Comparison of ENCODE assay signal across 8 mouse cellular contexts in genomic region chr2:92006983-92007921, GRCm38 (mm10). TPM values are rescaled to one million over a fixed set of nuclear protein-coding genes. Genes with fewer than 3 reads are reported as not detected.
DNase-seq lines count a peak whose midpoint lies in the region; ATAC-seq lines count a peak whose summit lies in the region.

No protein-coding gene starts in this region.

- peak overlapping the region; percentile 63 for H3K9ac ChIP-seq in forebrain, embryonic 16.5 days (replicated peaks; ENCODE audit: low read depth, low read length)
- H3K9ac ChIP-seq in limb, embryonic 13.5 days = peak overlapping the region; percentile 70
- peak overlapping the region; percentile 63 for H3K9ac ChIP-seq in midbrain, embryonic 16.5 days (ENCODE audit: low read depth, low read length)

- under 1% methylated on average over 28 of the region's 28 CpGs for WGBS in forebrain, embryonic 16.5 days
- 1% methylated on average over 28 of the region's 28 CpGs for WGBS in limb, embryonic 13.5 days
- WGBS in midbrain, embryonic 16.5 days = under 1% methylated on average over 28 of the region's 28 CpGs

- no peaks in the 10 kb centered on the region for H3K9me3 ChIP-seq in forebrain, embryonic 16.5 days (ENCODE audit: control insufficient read depth, low read length)
- no peaks in the 10 kb centered on the region for H3K9me3 ChIP-seq in limb, embryonic 13.5 days
- no peaks in the 10 kb centered on the region for H3K9me3 ChIP-seq in midbrain, embryonic 16.5 days (replicated peaks; ENCODE audit: control insufficient read depth, low read length, poor library complexity, severe bottlenecking)

- peak overlapping the region; percentile 96 for H3K4me2 ChIP-seq in forebrain, embryonic 16.5 days (ENCODE audit: low read length)
- H3K4me2 ChIP-seq in limb, embryonic 13.5 days (replicated peaks) = peak overlapping the region; percentile 86
- peak overlapping the region; percentile 92 for H3K4me2 ChIP-seq in midbrain, embryonic 16.5 days (ENCODE audit: low read length)

- H3K27me3 ChIP-seq in forebrain, embryonic 16.5 days (replicated peaks; ENCODE audit: control insufficient read depth, insufficient read depth, low read length) = no peaks in the 10 kb centered on the region; the same call in 1 of the 2 replicates
- peaks cover 11% of the 10 kb centered on the region; the same call in 1 of the 2 replicates for H3K27me3 ChIP-seq in limb, embryonic 13.5 days
- no peaks in the 10 kb centered on the region; the same call in 1 of the 2 replicates for H3K27me3 ChIP-seq in midbrain, embryonic 16.5 days (ENCODE audit: control insufficient read depth, insufficient read depth, low read depth, low read length)

- ATAC-seq in forebrain, embryonic 16.5 days = no peak
- peak; percentile 15 to 20; a peak in 2 of 4 replicates for ATAC-seq in hematopoietic stem cell, adult 5-6 weeks (replicated peaks in 1 of 2; ENCODE audit: insufficient read depth in 1 of 2, low FRiP score in 2 of 2, low TSS enrichment in 1 of 2, low read depth in 1 of 2, poor library complexity in 2 of 2, severe bottlenecking in 2 of 2)
- ATAC-seq in limb, embryonic 13.5 days (ENCODE audit: low FRiP score, low read depth) = peak; percentile 29; the same call in 1 of the 2 replicates
- ATAC-seq in midbrain, embryonic 16.5 days = peak; percentile 19
- no peak for ATAC-seq in monocyte, adult 5-6 weeks (replicated peaks; ENCODE audit: insufficient number of reproducible peaks, low FRiP score, low TSS enrichment, poor library complexity, severe bottlenecking)

- peaks cover 18% of the 10 kb centered on the region for H3K4me1 ChIP-seq in forebrain, embryonic 16.5 days (replicated peaks; ENCODE audit: control insufficient read depth, insufficient read depth, low read length)
- H3K4me1 ChIP-seq in limb, embryonic 13.5 days = peaks cover 31% of the 10 kb centered on the region
- peaks cover 14% of the 10 kb centered on the region for H3K4me1 ChIP-seq in midbrain, embryonic 16.5 days (ENCODE audit: control insufficient read depth, insufficient read depth, low read length)

- peak overlapping the region; percentile 68 for H3K4me3 ChIP-seq in forebrain, embryonic 16.5 days (replicated peaks; ENCODE audit: low read length)
- peak overlapping the region; percentile 53 for H3K4me3 ChIP-seq in limb, embryonic 13.5 days
- H3K4me3 ChIP-seq in midbrain, embryonic 16.5 days (ENCODE audit: low read depth, low read length) = peak overlapping the region; percentile 53

- no peaks in the 10 kb centered on the region for H3K36me3 ChIP-seq in forebrain, embryonic 16.5 days (ENCODE audit: control insufficient read depth, insufficient read depth)
- no peaks in the 10 kb centered on the region for H3K36me3 ChIP-seq in limb, embryonic 13.5 days
- no peaks in the 10 kb centered on the region for H3K36me3 ChIP-seq in midbrain, embryonic 16.5 days (ENCODE audit: control insufficient read depth, insufficient read depth, low read length)

- peak overlapping the region; percentile 82 for H3K27ac ChIP-seq in forebrain, embryonic 16.5 days (ENCODE audit: low read length)
- H3K27ac ChIP-seq in limb, embryonic 13.5 days = peak overlapping the region; percentile 85
- H3K27ac ChIP-seq in midbrain, embryonic 16.5 days (ENCODE audit: low read length) = peak overlapping the region; percentile 70

- DNase-seq in layer of hippocampus, adult 11-12 months (ENCODE audit: low spot score) = peak; percentile 56
- no peak for DNase-seq in layer of hippocampus, adult 9-11 months
- peak; percentile 66 to 69 for DNase-seq in cerebellum, adult 18-20 months

RNA-seq across cellular contexts. Expression of gene Creb3l1, which starts 17.1 kb away (rescaled TPM):
- 1.3 and 1.9 TPM in 2 replicates for polyA plus RNA-seq in forebrain, embryonic 16.5 days (2015; fragmentation: Nextera tagmentation; extraction: Ambion mirVana)
- not detected in 2 replicates for total RNA-seq in hematopoietic stem cell, adult 5-6 weeks (2017)
- 10.1 and 10.9 TPM in 2 replicates for polyA plus RNA-seq in limb, embryonic 13.5 days (2015; fragmentation: Nextera tagmentation; extraction: Ambion mirVana)
- 1.2 and 1.9 TPM in 2 replicates for polyA plus RNA-seq in midbrain, embryonic 16.5 days (2015; fragmentation: Nextera tagmentation; extraction: Ambion mirVana)
- 0.78 TPM in 1 of 3 replicates, not detected in the others for total RNA-seq in monocyte, adult 5-6 weeks (2017)

RNA-seq across cellular contexts. Expression of gene Dgkz, which starts 31.6 kb away (rescaled TPM):
- 28.7 and 33.6 TPM in 2 replicates for polyA plus RNA-seq in forebrain, embryonic 16.5 days (2015; fragmentation: Nextera tagmentation; extraction: Ambion mirVana)
- total RNA-seq in hematopoietic stem cell, adult 5-6 weeks (2017) = 78.3 and 145 TPM in 2 replicates
- 33.0 and 34.0 TPM in 2 replicates for polyA plus RNA-seq in limb, embryonic 13.5 days (2015; fragmentation: Nextera tagmentation; extraction: Ambion mirVana)
- 28.3 and 33.3 TPM in 2 replicates for polyA plus RNA-seq in midbrain, embryonic 16.5 days (2015; fragmentation: Nextera tagmentation; extraction: Ambion mirVana)
- 83.0 to 148 TPM (median 110 TPM) in 3 replicates for total RNA-seq in monocyte, adult 5-6 weeks (2017)

Comparison
In these comparisons a context has a peak if more than half of its experiments do, and no peak if none do; other contexts are left out.
1. ATAC-seq: peak in hematopoietic stem cell, adult 5-6 weeks (2 of 2), limb, embryonic 13.5 days (single experiment) and midbrain, embryonic 16.5 days (single experiment); none in forebrain, embryonic 16.5 days (single experiment) and monocyte, adult 5-6 weeks (single experiment).
2. Peak in every context shown above with its lines, with median percentiles within 50 percentile points of each other: H3K27ac ChIP-seq, H3K4me2 ChIP-seq, H3K4me3 ChIP-seq and H3K9ac ChIP-seq.